Mouse (Mus musculus): ENCODE data around the gene Catip. TPM values are rescaled to one million over a fixed set of nuclear protein-coding genes. Genes with fewer than 3 reads are reported as not detected.

Catip gene
- polyA plus RNA-seq, 1 experiment from 2014 or later, result 1.9 TPM

- no peak for ATAC-seq (ENCODE audit: low read depth)
- H3K4me2 ChIP-seq (ENCODE audit: low read depth, low read length), result no peak overlapping the region
- H3K27me3 ChIP-seq (ENCODE audit: control insufficient read depth, insufficient read depth, low read depth, low read length), result no peaks in the 10 kb centered on the region
- no peak overlapping the region for H3K4me3 ChIP-seq (ENCODE audit: low read length)
- H3K36me3 ChIP-seq (ENCODE audit: control insufficient read depth, insufficient read depth, low read length), result no peaks in the 10 kb centered on the region
- no peaks in the 10 kb centered on the region for H3K4me1 ChIP-seq (replicated peaks; ENCODE audit: control insufficient read depth, insufficient read depth, low read length)
- H3K9me3 ChIP-seq (ENCODE audit: control insufficient read depth, low read length), result no peaks in the 10 kb centered on the region
- WGBS, result 70% methylated on average over 10 of the region's 10 CpGs
- H3K9ac ChIP-seq (ENCODE audit: low read length), result no peak overlapping the region
- no peak overlapping the region for H3K27ac ChIP-seq (ENCODE audit: low read length)
Measured at GRCm38 (mm10) chr1:74375561-74375960, 13.7 kb downstream of the Catip start.

GRCm38 (mm10) chr1:74376396-74376795 lies 14.5 kb downstream of the Catip start:
- H3K36me3 ChIP-seq (ENCODE audit: control insufficient read depth, insufficient read depth, low read length), result no peaks in the 10 kb centered on the region
- no peak overlapping the region for H3K4me2 ChIP-seq (ENCODE audit: low read depth, low read length)
- no peaks in the 10 kb centered on the region for H3K27me3 ChIP-seq (ENCODE audit: control insufficient read depth, insufficient read depth, low read depth, low read length)
- H3K9me3 ChIP-seq (ENCODE audit: control insufficient read depth, low read length), result no peaks in the 10 kb centered on the region
- H3K9ac ChIP-seq (ENCODE audit: low read length), result no peak overlapping the region
- H3K4me1 ChIP-seq (replicated peaks; ENCODE audit: control insufficient read depth, insufficient read depth, low read length), result no peaks in the 10 kb centered on the region
- H3K4me3 ChIP-seq (ENCODE audit: low read length), result no peak overlapping the region
- ATAC-seq (ENCODE audit: low read depth), result peak; percentile 16; the same call in 1 of the 2 replicates
- WGBS, result 78% methylated on average over 4 of the region's 4 CpGs
- H3K27ac ChIP-seq (ENCODE audit: low read length), result no peak overlapping the region

DNA sequence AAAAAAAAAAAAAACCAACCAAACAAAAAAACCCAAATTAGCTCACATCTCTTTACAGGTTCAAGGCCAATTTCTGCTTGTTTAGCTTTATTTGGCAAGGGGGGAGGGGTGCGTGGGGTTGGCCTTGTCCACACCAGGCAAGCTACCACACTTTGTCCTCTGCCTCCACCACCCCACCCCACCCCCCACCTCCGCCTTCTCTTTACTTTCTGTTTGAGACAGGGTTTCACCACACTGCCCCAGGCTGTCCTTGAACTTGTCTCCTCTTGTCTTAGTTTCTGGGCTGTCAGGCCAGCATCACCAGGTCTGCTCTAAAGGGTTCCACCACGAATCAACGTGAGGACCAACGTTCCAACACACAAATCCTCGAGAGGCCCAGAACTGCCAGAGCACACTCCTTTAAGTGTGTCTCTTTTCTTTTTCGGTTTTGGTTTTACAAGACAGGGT lies 17.2 kb downstream of the Catip start:
- WGBS, result 81% methylated on average over 7 of the region's 7 CpGs
- H3K9me3 ChIP-seq (ENCODE audit: control insufficient read depth, low read length), result no peaks in the 10 kb centered on the region
- no peaks in the 10 kb centered on the region for H3K4me1 ChIP-seq (replicated peaks; ENCODE audit: control insufficient read depth, insufficient read depth, low read length)
- H3K27me3 ChIP-seq (ENCODE audit: control insufficient read depth, insufficient read depth, low read depth, low read length), result no peaks in the 10 kb centered on the region
- no peak overlapping the region for H3K4me3 ChIP-seq (ENCODE audit: low read length)
- H3K36me3 ChIP-seq (ENCODE audit: control insufficient read depth, insufficient read depth, low read length), result no peaks in the 10 kb centered on the region
- H3K27ac ChIP-seq (ENCODE audit: low read length), result no peak overlapping the region
- no peak for ATAC-seq (ENCODE audit: low read depth)
- no peak overlapping the region for H3K4me2 ChIP-seq (ENCODE audit: low read depth, low read length)
- no peak overlapping the region for H3K9ac ChIP-seq (ENCODE audit: low read length)

DNA sequence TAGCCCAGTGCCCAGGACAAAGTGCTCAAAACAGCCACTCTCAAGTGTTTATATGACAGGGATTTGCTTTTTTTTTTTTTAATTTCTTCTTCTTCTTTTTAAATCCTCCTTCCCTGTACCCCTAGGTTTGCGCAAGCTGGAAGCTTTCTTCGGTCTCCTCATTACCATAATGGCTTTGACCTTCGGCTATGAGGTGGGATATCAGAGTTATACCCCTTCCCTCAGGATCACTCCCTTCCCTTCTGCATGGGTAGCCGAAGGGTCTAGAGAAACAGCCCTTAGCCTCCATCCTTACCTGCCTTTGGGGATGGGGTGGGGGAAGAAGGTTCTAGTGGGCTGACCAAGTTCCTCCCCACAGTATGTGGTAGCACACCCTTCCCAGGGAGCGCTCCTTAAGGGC lies 18.6 kb downstream of the Catip start:
- Histone ChIP-seq H3K4me2 (ENCODE audit: low read depth, low read length) (no peak overlapping the region), H3K4me3 (ENCODE audit: low read length) (no peak overlapping the region), H3K27ac (ENCODE audit: low read length) (no peak overlapping the region), H3K9ac (ENCODE audit: low read length) (no peak overlapping the region), H3K27me3 (ENCODE audit: control insufficient read depth, insufficient read depth, low read depth, low read length) (no peaks in the 10 kb centered on the region), H3K36me3 (ENCODE audit: control insufficient read depth, insufficient read depth, low read length) (no peaks in the 10 kb centered on the region), H3K4me1 (replicated peaks; ENCODE audit: control insufficient read depth, insufficient read depth, low read length) (no peaks in the 10 kb centered on the region), H3K9me3 (ENCODE audit: control insufficient read depth, low read length) (no peaks in the 10 kb centered on the region)
- 59% methylated on average over 5 of the region's 5 CpGs for WGBS
- no peak for ATAC-seq (ENCODE audit: low read depth)

- no peak for ATAC-seq (ENCODE audit: low read depth)
- 86% methylated on average over 10 of the region's 10 CpGs for WGBS
- Histone ChIP-seq H3K9ac (ENCODE audit: low read length) (no peak overlapping the region), H3K9me3 (ENCODE audit: control insufficient read depth, low read length) (no peaks in the 10 kb centered on the region), H3K4me3 (ENCODE audit: low read length) (no peak overlapping the region), H3K27me3 (ENCODE audit: control insufficient read depth, insufficient read depth, low read depth, low read length) (no peaks in the 10 kb centered on the region), H3K4me2 (ENCODE audit: low read depth, low read length) (no peak overlapping the region), H3K36me3 (ENCODE audit: control insufficient read depth, insufficient read depth, low read length) (no peaks in the 10 kb centered on the region), H3K4me1 (replicated peaks; ENCODE audit: control insufficient read depth, insufficient read depth, low read length) (no peaks in the 10 kb centered on the region), H3K27ac (ENCODE audit: low read length) (no peak overlapping the region)
Measured at GRCm38 (mm10) chr1:74381588-74382021, 19.7 kb downstream of the Catip start.

DNA sequence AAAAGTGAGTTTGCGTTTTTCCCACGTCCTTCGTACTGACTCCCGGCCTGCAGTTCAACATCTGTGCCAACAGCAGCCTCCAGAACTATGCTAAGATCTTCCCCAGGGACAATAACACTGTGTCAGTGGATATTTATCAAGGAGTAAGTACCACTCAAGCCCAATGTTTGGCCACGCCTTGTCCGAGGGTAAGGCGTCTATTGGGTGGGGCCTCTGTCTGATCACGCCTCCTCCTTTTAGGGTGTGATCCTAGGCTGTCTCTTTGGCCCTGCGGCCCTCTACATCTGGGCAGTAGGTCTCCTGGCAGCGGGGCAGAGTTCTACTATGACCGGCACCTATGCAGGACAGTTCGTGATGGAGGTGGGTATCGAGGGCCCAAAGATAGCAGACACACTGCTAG lies 21.5 kb downstream of the Catip start:
- peaks cover 7% of the 10 kb centered on the region for H3K4me1 ChIP-seq (replicated peaks; ENCODE audit: control insufficient read depth, insufficient read depth, low read length)
- H3K36me3 ChIP-seq (ENCODE audit: control insufficient read depth, insufficient read depth, low read length), result no peaks in the 10 kb centered on the region
- WGBS, result 67% methylated on average over 13 of the region's 13 CpGs
- no peaks in the 10 kb centered on the region for H3K9me3 ChIP-seq (ENCODE audit: control insufficient read depth, low read length)
- H3K27me3 ChIP-seq (ENCODE audit: control insufficient read depth, insufficient read depth, low read depth, low read length), result no peaks in the 10 kb centered on the region
- H3K9ac ChIP-seq (ENCODE audit: low read length), result no peak overlapping the region
- H3K4me2 ChIP-seq (ENCODE audit: low read depth, low read length), result no peak overlapping the region
- no peak overlapping the region for H3K4me3 ChIP-seq (ENCODE audit: low read length)
- H3K27ac ChIP-seq (ENCODE audit: low read length), result no peak overlapping the region
- ATAC-seq (ENCODE audit: low read depth), result no peak

- no peak for ATAC-seq (ENCODE audit: low read depth)
- Histone ChIP-seq H3K4me1 (replicated peaks; ENCODE audit: control insufficient read depth, insufficient read depth, low read length) (peaks cover 13% of the 10 kb centered on the region), H3K9me3 (ENCODE audit: control insufficient read depth, low read length) (no peaks in the 10 kb centered on the region), H3K27me3 (ENCODE audit: control insufficient read depth, insufficient read depth, low read depth, low read length) (no peaks in the 10 kb centered on the region), H3K27ac (ENCODE audit: low read length) (no peak overlapping the region), H3K4me3 (ENCODE audit: low read length) (no peak overlapping the region), H3K9ac (ENCODE audit: low read length) (no peak overlapping the region), H3K36me3 (ENCODE audit: control insufficient read depth, insufficient read depth, low read length) (no peaks in the 10 kb centered on the region), H3K4me2 (ENCODE audit: low read depth, low read length) (no peak overlapping the region)
- WGBS, result 85% methylated on average over 8 of the region's 8 CpGs
Measured at GRCm38 (mm10) chr1:74384525-74384924, 22.6 kb downstream of the Catip start.

DNA sequence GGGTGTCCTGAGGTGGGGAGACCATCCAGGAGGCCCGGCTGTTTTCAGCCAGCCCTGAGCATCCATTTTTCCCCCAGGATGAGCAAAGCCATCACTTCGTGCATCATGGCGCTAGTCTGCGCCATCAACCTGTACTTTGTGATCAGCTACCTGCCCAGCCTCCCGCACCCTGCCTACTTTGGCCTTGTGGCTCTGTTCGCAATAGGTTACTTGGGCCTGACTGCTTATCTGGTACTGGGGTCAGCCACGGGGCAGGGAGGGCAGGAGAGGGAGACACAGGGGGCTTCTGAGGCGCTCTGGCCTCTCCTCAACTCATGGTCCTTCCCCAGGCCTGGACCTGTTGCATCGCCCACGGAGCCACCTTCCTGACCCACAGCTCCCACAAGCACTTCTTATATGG lies 23.2 kb downstream of the Catip start:
- no peak for ATAC-seq (ENCODE audit: low read depth)
- H3K27me3 ChIP-seq (ENCODE audit: control insufficient read depth, insufficient read depth, low read depth, low read length), result no peaks in the 10 kb centered on the region
- 94% methylated on average over 10 of the region's 10 CpGs for WGBS
- H3K9me3 ChIP-seq (ENCODE audit: control insufficient read depth, low read length), result no peaks in the 10 kb centered on the region
- H3K36me3 ChIP-seq (ENCODE audit: control insufficient read depth, insufficient read depth, low read length), result no peaks in the 10 kb centered on the region
- H3K4me3 ChIP-seq (ENCODE audit: low read length), result no peak overlapping the region
- H3K4me2 ChIP-seq (ENCODE audit: low read depth, low read length), result no peak overlapping the region
- no peak overlapping the region for H3K9ac ChIP-seq (ENCODE audit: low read length)
- no peak overlapping the region for H3K27ac ChIP-seq (ENCODE audit: low read length)
- H3K4me1 ChIP-seq (replicated peaks; ENCODE audit: control insufficient read depth, insufficient read depth, low read length), result peaks cover 19% of the 10 kb centered on the region

DNA sequence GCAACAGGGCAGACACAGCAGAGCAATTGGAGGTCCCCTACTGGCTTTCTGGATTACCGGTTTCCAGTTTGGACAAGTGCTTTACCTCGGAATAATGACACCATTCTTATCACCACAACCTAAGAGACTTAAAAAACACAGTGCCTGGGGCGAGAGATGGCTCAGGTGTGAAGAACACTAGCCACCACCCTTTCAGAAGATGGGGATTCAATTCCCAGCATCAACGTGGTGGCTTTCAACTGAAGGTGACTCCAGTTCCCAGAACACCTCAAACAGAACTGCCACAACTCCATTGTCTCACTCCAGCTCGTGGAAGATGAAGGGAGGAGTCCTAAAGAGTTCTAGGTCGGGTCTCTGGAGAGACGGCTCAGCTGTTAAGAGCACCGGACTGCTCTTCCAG lies 23.6 kb downstream of the Catip start:
- peaks cover 22% of the 10 kb centered on the region for H3K4me1 ChIP-seq (replicated peaks; ENCODE audit: control insufficient read depth, insufficient read depth, low read length)
- no peak overlapping the region for H3K27ac ChIP-seq (ENCODE audit: low read length)
- H3K9ac ChIP-seq (ENCODE audit: low read length), result no peak overlapping the region
- H3K4me2 ChIP-seq (ENCODE audit: low read depth, low read length), result no peak overlapping the region
- 81% methylated on average over 8 of the region's 8 CpGs for WGBS
- H3K4me3 ChIP-seq (ENCODE audit: low read length), result no peak overlapping the region
- H3K9me3 ChIP-seq (ENCODE audit: control insufficient read depth, low read length), result no peaks in the 10 kb centered on the region
- H3K36me3 ChIP-seq (ENCODE audit: control insufficient read depth, insufficient read depth, low read length), result no peaks in the 10 kb centered on the region
- no peaks in the 10 kb centered on the region for H3K27me3 ChIP-seq (ENCODE audit: control insufficient read depth, insufficient read depth, low read depth, low read length)
- no peak for ATAC-seq (ENCODE audit: low read depth)

DNA sequence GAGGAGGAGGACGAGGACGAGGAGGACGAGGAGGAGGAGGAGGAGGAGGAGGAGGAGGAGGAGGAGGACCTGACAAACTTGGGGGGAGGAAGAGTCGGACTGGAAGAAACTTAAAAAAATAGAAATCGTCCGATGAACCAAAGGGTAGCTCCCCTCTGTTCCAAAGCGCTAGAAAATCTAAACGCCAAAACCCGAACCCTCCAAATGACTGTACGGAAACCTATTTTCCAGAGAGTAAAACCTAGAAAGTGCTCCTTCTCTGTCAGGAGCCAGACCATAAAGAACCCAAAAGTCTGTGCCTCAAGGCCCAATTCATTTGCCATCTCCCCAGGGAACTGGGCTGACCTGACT lies 24.4 kb downstream of the Catip start:
- 36% methylated on average over 7 of the region's 10 CpGs for WGBS
- no peaks in the 10 kb centered on the region for H3K9me3 ChIP-seq (ENCODE audit: control insufficient read depth, low read length)

More for the DNA sequence above, 24.4 kb downstream of the Catip start:
- Histone ChIP-seq H3K4me2 (ENCODE audit: low read depth, low read length) (peak overlapping the region; percentile 58), H3K27ac (ENCODE audit: low read length) (peak overlapping the region; percentile 97), H3K36me3 (ENCODE audit: control insufficient read depth, insufficient read depth, low read length) (no peaks in the 10 kb centered on the region), H3K9ac (ENCODE audit: low read length) (peak overlapping the region; percentile 79), H3K4me1 (replicated peaks; ENCODE audit: control insufficient read depth, insufficient read depth, low read length) (peaks cover 27% of the 10 kb centered on the region), H3K27me3 (ENCODE audit: control insufficient read depth, insufficient read depth, low read depth, low read length) (no peaks in the 10 kb centered on the region), H3K4me3 (ENCODE audit: low read length) (peak overlapping the region; percentile 52)
- ATAC-seq (ENCODE audit: low read depth), result no peak

Data from lung, embryonic 16.5 days (tissue).